Mouse (Mus musculus): ENCODE results near the gene Zfp446. TPM values are rescaled to one million over a fixed set of nuclear protein-coding genes. Genes with fewer than 3 reads are reported as not detected.
"Not testable (repeated sequence)": the region's sequence is repeated elsewhere in the genome, so short reads cannot be mapped to it uniquely, and the experiment has no call there.

The Zfp446 gene
- 16.5 and 17.7 TPM in 2 replicates for polyA plus RNA-seq (2016; fragmentation: Nextera tagmentation; extraction: Ambion mirVana)

DNA sequence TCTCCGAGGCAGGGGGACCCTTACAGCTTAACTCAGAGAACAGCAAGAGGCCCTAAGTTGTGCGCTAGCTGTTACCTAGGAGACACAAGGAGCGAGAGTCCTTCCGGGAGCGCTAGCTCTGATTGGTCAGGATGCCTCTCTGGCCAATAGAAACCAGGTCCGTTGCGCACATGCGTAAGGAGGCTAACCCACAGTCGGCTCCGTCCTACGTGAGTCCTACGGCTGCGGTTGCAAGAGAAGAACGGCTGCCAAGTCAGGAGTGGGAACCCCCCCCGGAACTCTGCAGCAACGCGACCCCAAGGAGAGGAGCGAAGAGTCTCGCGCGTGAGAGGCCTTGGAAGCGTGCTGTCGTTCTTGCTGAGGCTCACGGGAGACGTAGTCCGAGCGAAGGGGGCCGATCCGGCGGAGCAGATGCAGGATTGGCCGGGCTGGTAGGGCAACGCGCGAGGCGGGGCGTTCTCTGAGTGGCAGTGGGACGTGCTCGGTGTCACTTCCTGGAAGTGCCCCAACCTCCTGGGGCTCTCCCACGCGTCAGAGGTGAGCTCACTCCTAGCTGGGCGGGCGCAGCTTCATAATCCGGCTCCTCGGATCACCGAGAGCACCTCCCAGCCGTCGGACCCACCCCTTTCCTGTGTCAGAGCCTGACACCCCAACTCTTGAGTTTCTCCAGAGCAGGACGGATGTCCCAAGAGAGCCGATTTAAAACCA lies at the start of gene Zfp446:
Zfp446 (plus strand) TSS at position 167 of the 708 bp plus-strand sequence.
- Histone ChIP-seq H3K36me3 (replicated peaks) (peaks cover 21% of the 10 kb centered on the region), H3K27me3 (ENCODE audit: poor library complexity, severe bottlenecking) (no peaks in the 10 kb centered on the region), H3K27ac (peak within 1 kb of the TSS; percentile 97), H3K4me3 (peak within 1 kb of the TSS; percentile 75), H3K9me3 (no peaks in the 10 kb centered on the region), H3K4me1 (peaks cover 24% of the 10 kb centered on the region)
- under 1% methylated on average over 49 of the region's 49 CpGs for WGBS
- peak; percentile 99 for DNase-seq (ENCODE audit: extremely low spot score, low spot score)

DNA sequence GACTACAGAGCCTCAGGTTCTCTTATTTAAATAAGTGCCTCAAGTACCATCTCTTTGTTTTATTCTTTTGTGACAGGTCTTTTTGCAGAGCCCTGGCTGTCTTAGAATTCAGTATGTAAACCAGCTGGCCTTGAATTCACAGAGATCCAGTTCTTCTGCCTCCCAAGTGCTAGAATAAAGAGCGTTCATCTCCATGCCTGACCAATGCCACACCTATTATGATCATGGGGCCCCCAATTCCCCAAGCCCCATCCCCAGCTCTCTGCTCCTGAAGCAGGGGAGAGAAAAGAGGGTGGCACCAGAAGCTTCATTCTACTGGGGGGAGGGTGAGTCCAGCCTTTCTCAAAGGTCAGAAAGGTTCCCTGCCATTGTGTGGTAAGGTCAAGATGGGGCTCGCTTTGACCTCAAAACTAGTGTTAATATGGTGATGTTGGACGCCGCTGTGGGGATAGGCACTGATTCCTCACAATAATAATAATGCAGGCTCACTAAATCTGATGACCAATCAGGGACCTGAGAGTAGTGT lies 44.0 kb upstream of the Zfp446 start:
- Histone ChIP-seq H3K4me1 (no peaks in the 10 kb centered on the region; the same call in 1 of the 2 replicates), H3K27me3 (ENCODE audit: poor library complexity, severe bottlenecking) (peaks cover 10% of the 10 kb centered on the region), H3K36me3 (replicated peaks) (peaks cover 12% of the 10 kb centered on the region), H3K4me3 (no peak overlapping the region), H3K9me3 (no peaks in the 10 kb centered on the region), H3K27ac (no peak overlapping the region)
- DNase-seq (ENCODE audit: extremely low spot score, low spot score): no peak
- 72% methylated on average over 4 of the region's 4 CpGs for WGBS

DNA sequence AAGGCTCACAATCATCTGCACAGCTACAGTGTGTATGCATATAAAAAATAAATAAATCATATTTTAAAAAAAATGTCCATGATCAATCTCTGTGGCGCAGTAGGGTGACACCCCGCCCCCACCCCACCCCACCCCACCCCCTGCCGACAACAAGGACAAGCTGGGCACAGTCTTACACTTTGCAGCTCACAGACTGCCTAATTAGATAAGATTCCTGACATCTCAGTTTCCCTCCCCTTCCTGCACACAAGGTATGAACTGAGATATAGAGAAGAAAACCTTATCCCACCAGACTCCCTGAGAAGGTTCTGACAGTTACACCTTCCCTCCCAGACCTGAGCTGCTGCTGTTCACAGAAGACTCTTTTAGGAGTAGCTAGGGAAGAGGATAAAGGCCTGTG lies 42.8 kb upstream of the Zfp446 start:
- DNase-seq (ENCODE audit: extremely low spot score, low spot score): no peak
- Histone ChIP-seq H3K4me3 (no peak overlapping the region), H3K27ac (no peak overlapping the region), H3K27me3 (ENCODE audit: poor library complexity, severe bottlenecking) (no peaks in the 10 kb centered on the region), H3K36me3 (replicated peaks) (0 out of 2 replicates have a peak, but pooled peaks cover under 1% of the 10 kb centered on the region), H3K9me3 (no peaks in the 10 kb centered on the region), H3K4me1 (no peaks in the 10 kb centered on the region; the same call in 1 of the 2 replicates)
- WGBS: 85% methylated on average over 3 of the region's 3 CpGs

DNA sequence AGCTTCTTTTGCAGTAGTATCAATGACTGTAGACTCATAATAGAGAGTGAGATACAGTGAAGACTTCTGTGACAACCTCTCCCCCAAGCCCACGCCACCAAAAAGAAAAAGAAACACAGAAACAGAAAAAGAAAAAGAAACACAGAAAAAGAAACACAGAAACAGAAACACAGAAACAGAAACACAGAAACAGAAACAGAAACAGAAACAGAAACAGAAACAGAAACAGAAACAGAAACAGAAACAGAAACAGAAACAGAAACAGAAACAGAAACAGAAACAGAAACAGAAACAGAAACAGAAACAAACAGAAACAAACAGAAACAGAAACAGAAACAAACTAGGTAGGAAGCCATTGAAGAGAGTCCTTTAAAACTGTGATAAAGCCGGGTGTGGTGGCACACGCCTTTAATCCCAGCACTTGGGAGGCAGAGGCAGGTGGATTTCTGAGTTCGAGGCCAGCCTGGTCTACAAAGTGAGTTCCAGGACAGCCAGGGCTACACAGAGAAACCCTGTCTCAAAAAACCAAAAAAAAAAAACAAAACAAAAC lies 40.3 kb upstream of the Zfp446 start:
- not testable (repeated sequence) for H3K27ac ChIP-seq; H3K9me3 ChIP-seq; H3K4me1 ChIP-seq; H3K4me3 ChIP-seq; H3K36me3 ChIP-seq (replicated peaks); H3K27me3 ChIP-seq (ENCODE audit: poor library complexity, severe bottlenecking); DNase-seq (ENCODE audit: extremely low spot score, low spot score)
- 86% methylated on average over 4 of the region's 4 CpGs for WGBS

DNA sequence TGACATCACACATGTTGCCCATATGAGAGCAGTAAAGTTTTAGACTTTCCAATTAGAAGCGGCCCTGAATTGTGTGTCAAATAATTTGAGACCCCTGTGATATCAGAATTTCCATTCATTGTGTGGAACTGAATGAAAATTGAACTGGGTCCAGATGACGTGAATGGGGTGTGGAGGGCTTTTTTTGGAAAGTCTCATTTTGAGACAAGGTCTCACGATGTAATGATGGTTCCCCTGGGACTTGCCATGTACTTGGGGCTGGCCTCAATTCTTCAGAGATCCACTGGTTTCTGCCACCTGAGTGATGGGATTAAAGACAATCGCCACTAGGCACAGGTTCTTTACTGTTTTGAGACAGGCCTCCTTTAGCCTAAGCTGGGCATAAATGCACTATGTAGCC lies 37.0 kb upstream of the Zfp446 start:
- Histone ChIP-seq H3K4me1 (no peaks in the 10 kb centered on the region), H3K36me3 (replicated peaks) (no peaks in the 10 kb centered on the region), H3K27ac (no peak overlapping the region), H3K9me3 (no peaks in the 10 kb centered on the region), H3K4me3 (no peak overlapping the region), H3K27me3 (ENCODE audit: poor library complexity, severe bottlenecking) (no peaks in the 10 kb centered on the region)
- DNase-seq (ENCODE audit: extremely low spot score, low spot score): no peak
- WGBS: 92% methylated on average over 4 of the region's 4 CpGs

DNA sequence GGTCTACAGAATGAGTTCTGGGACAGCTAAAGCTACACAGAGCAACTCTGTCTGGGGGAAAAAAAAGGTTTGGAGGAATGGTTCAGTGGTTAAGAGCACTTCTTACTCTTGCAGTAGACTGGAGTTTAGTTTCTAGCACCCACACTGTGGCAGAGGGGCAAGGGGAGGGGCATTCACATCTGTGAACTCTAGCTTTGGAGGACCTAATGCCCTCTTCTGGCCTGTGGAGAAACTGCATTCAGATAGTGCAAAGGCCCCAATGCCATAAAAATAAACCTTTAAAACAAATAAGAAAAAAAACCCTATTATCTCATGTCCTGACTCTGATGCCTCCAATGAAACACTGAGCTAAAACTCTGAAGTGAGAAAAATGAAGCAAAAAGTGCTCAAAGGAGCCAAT lies 34.2 kb upstream of the Zfp446 start:
- no peak overlapping the region for H3K27ac ChIP-seq
- no peaks in the 10 kb centered on the region for H3K36me3 ChIP-seq (replicated peaks)
- no peak for DNase-seq (ENCODE audit: extremely low spot score, low spot score)
- 0 out of 2 replicates have a peak, but pooled peaks cover 5% of the 10 kb centered on the region for H3K9me3 ChIP-seq
- H3K27me3 ChIP-seq (ENCODE audit: poor library complexity, severe bottlenecking): no peaks in the 10 kb centered on the region
- H3K4me1 ChIP-seq: no peaks in the 10 kb centered on the region
- H3K4me3 ChIP-seq: no peak overlapping the region

DNA sequence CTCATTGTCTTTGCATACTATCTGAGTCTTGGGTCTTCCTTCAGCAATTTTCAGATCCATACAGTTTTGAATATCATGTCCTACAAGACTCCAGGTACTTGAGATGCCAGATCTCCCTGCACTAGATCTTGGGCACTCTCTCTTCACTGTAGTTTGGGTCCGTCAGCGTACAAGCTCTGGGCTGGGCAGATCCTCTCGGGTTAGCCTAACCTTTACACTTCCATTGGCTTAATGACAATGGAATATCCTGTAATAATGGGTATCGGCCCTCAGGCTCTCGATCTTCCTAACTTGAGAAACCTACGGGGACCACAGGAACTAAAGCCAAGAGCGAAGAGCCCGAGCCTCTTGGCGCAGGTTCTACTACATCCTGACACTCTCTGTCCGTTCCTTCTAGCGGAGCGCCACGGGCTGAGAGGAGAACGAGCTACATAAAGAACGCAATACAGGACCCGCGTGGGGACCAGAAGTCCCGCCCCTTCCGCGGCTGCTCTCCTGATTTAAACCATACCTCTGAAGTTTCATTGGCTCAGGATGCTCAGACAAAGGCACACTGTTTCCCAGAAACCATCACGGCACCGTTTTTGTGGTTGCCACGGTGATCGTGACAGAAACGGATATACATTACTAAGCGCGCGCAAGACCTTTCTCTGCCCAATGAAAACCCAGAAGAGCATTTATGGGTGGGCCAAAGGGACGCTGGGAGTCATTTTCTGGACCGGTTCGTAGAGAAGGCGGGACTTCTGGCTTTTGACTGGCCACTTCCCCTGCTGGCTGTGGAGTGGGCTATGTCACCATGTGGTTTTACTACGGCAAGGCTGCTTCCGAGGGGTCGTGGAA lies 28.4 kb upstream of the Zfp446 start:
- peak overlapping the region; percentile 48 for H3K4me3 ChIP-seq
- peak; percentile 94 for DNase-seq (ENCODE audit: extremely low spot score, low spot score)
- no peaks in the 10 kb centered on the region for H3K27me3 ChIP-seq (ENCODE audit: poor library complexity, severe bottlenecking)
- 0 out of 2 replicates have a peak, but pooled peaks cover 5% of the 10 kb centered on the region for H3K9me3 ChIP-seq
- peak overlapping the region; percentile 93 for H3K27ac ChIP-seq
- no peaks in the 10 kb centered on the region for H3K36me3 ChIP-seq (replicated peaks)
- H3K4me1 ChIP-seq: peaks cover 15% of the 10 kb centered on the region
- WGBS: 12% methylated on average over 35 of the region's 35 CpGs

DNA sequence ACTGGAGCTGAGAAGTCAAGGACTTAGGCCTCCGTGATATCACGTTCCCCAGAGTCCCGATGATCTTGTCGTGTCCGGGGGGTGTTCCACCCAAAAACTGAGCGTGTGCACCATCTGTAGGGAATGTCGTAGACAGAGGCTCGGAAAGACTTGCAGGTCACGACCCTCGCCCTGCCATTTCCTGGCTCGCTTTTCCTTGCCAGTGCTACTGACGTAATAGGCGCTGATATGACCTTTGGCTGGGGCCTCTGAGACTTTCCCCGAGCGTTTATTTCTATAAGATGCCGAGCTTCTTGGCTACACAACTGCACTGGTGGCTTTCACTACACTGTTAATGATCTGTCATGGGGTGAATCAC lies 27.8 kb upstream of the Zfp446 start:
- Histone ChIP-seq H3K4me1 (peaks cover 15% of the 10 kb centered on the region), H3K4me3 (peak overlapping the region; percentile 48), H3K27ac (peak overlapping the region; percentile 93), H3K9me3 (0 out of 2 replicates have a peak, but pooled peaks cover 5% of the 10 kb centered on the region), H3K36me3 (replicated peaks) (no peaks in the 10 kb centered on the region), H3K27me3 (ENCODE audit: poor library complexity, severe bottlenecking) (no peaks in the 10 kb centered on the region)
- 11% methylated on average over 16 of the region's 16 CpGs for WGBS
- DNase-seq (ENCODE audit: extremely low spot score, low spot score): no peak

DNA sequence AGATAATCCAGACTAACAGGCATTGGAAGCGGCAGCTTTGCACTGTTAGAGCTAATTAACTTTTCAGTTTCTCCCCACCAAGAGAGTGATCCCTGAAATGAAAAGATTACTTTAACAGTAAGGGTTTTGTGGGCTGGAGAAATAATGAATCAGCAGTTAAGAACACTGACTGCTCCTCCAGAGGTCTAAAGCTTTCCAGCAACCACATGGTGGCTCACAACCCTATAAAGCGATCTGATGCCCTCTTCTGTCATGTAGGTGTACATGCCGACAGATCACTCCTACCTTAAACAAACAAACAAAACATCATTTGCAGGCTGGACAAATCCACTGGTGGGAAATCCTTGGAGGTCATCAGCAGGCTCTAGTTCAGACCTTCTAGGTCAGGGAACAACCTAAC lies 22.8 kb upstream of the Zfp446 start:
- Histone ChIP-seq H3K36me3 (replicated peaks) (no peaks in the 10 kb centered on the region), H3K27me3 (ENCODE audit: poor library complexity, severe bottlenecking) (no peaks in the 10 kb centered on the region)
- 64% methylated on average over 3 of the region's 3 CpGs for WGBS

DNA sequence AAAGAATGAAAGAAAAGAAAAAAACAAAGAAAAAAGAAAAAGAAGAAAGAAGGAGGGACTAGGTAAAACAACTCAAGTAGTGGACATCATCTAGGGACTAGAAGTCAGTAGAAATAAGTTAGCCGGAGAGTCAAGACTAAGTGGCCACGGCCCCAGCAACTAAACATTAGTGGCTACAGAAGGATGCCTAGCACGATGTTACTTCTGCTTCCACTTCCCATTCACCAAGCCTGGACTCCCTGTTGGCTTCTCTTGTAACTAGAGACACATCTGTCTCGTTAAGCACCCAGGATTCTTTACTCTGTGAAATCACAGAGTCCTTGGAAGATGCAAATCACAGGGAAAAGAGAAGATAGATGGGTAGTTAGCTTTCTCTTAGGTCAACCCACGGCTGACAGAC lies 20.1 kb upstream of the Zfp446 start:
- 78% methylated on average over 5 of the region's 5 CpGs for WGBS
- Histone ChIP-seq H3K27me3 (ENCODE audit: poor library complexity, severe bottlenecking) (no peaks in the 10 kb centered on the region), H3K4me3 (no peak overlapping the region), H3K27ac (no peak overlapping the region), H3K4me1 (peaks cover 8% of the 10 kb centered on the region), H3K36me3 (replicated peaks) (no peaks in the 10 kb centered on the region), H3K9me3 (no peaks in the 10 kb centered on the region)
- no peak for DNase-seq (ENCODE audit: extremely low spot score, low spot score)

More for the DNA sequence above, 22.8 kb upstream of the Zfp446 start:
- no peak overlapping the region for H3K27ac ChIP-seq
- DNase-seq (ENCODE audit: extremely low spot score, low spot score): no peak
- H3K4me3 ChIP-seq: no peak overlapping the region
- no peaks in the 10 kb centered on the region for H3K9me3 ChIP-seq
- peaks cover 9% of the 10 kb centered on the region for H3K4me1 ChIP-seq

DNA sequence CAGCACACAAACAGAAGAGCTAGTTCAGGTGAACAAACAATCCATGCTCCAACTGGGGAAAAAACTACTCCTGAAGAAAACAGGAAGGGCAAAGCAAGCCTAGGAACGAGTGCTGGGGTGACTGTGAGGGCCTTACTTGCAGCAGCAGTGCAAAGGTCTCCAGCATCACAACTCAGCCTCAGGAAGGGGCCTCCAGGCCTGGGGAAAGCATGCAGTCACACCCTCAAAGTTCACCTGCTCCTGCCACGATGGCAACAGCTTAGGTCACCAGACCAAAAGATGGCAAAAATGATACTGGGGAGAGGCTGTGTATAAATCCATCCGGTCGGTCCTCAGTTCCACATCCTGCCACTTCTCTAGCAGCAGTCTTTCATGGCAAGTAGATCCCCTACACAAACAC lies 18.7 kb upstream of the Zfp446 start:
- no peak for DNase-seq (ENCODE audit: extremely low spot score, low spot score)
- WGBS: 90% methylated on average over 4 of the region's 4 CpGs
- Histone ChIP-seq H3K36me3 (replicated peaks) (no peaks in the 10 kb centered on the region), H3K27me3 (ENCODE audit: poor library complexity, severe bottlenecking) (no peaks in the 10 kb centered on the region), H3K4me1 (peaks cover 8% of the 10 kb centered on the region), H3K27ac (no peak overlapping the region), H3K4me3 (no peak overlapping the region), H3K9me3 (no peaks in the 10 kb centered on the region)

DNA sequence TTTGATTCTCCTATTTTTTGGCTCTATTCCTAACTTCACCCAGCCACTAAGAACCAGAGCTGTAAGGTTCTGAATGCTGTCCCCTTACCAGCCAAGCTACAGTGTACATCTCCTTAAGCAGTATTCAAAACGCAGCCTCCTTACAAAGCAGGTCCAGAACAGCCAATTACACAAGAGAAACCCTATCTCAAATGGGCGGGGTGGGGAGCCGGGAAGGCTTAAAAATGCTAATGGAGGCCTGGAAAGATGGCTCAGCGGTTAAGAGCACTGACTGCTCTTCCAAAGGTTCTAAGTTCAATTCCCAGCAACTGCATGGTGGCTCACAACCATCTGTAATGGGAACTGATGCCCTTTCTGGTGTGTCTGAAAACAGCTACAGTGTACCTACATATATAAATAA lies 17.9 kb upstream of the Zfp446 start:
- H3K27ac ChIP-seq: no peak overlapping the region
- no peaks in the 10 kb centered on the region for H3K36me3 ChIP-seq (replicated peaks)
- DNase-seq (ENCODE audit: extremely low spot score, low spot score): no peak
- no peak overlapping the region for H3K4me3 ChIP-seq
- H3K9me3 ChIP-seq: no peaks in the 10 kb centered on the region
- peaks cover 9% of the 10 kb centered on the region for H3K4me1 ChIP-seq
- H3K27me3 ChIP-seq (ENCODE audit: poor library complexity, severe bottlenecking): no peaks in the 10 kb centered on the region
- 17% methylated on average over 4 of the region's 4 CpGs for WGBS

All from forebrain, embryonic 10.5 days (tissue).